Comparison of ENCODE assay signal across 8 mouse cellular contexts in the genomic region with DNA sequence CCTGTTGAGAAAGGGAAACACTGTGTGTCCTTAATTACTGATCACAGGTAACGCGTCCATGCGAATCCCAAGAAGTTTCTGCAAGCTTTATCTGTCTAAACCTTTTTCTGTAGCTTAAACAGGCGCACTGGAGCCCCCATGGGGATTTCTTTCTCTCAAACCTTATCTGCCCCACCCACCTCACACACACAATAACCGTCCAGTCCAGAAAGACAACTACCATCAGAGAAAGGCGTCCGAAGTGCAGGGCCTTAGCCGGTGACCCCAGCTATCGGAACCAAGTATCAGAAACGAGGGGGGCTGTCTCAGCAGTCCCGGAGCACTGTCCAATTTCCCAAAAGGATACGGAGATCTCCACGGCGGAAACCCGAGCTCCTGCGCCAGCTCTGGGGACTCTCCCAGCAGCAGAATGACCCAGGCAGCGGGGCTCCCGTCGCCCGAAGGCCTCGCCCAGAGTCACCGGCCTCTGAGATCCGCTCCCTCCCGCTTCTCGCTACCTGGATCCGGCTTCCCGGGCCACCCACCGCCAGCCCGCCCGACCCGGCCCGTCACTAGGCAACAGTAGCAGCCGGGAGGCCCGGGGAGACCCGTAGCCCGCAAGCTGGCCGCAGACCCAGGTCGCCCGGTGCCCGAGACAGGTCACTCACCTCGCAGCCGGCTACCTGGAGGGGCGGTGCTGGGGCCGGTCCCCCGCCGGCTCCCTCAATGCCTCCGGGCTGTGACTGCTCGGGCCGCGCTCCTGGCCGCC. TPM values are rescaled to one million over a fixed set of nuclear protein-coding genes. Genes with fewer than 3 reads are reported as not detected.
DNase-seq lines count a peak whose midpoint lies in the region; ATAC-seq and TF ChIP-seq lines count a peak whose summit lies in the region.

No protein-coding gene starts in this region.

- H3K4me3 ChIP-seq in E14TG2a.4 (replicated peaks; ENCODE audit: low read length) (peak overlapping the region; percentile 98), myocyte (peak overlapping the region; percentile 65)
- peak overlapping the region; percentile 98 for H3K4me3 ChIP-seq in brown adipose tissue, adult 24 weeks (ENCODE audit: insufficient read depth, low read depth, low read length)
- peak overlapping the region; percentile 88 for H3K4me3 ChIP-seq in heart, embryonic 15.5 days

- no peaks in the 10 kb centered on the region for H3K27me3 ChIP-seq in E14TG2a.4 (ENCODE audit: insufficient read depth, low read length)
- H3K27me3 ChIP-seq in heart, embryonic 15.5 days: no peaks in the 10 kb centered on the region
- peaks cover 7% of the 10 kb centered on the region for H3K27me3 ChIP-seq in myocyte (ENCODE audit: control insufficient read depth, insufficient read depth, insufficient read length)

- peaks cover 31% of the 10 kb centered on the region for H3K79me2 ChIP-seq in myocyte (ENCODE audit: control insufficient read depth, insufficient read depth)

- H3K36me3 ChIP-seq in E14TG2a.4 (ENCODE audit: insufficient read depth, low read length) (no peaks in the 10 kb centered on the region), myocyte (ENCODE audit: control insufficient read depth, insufficient read depth) (no peaks in the 10 kb centered on the region)
- no peaks in the 10 kb centered on the region for H3K36me3 ChIP-seq in heart, embryonic 15.5 days

- no peak for TF ChIP-seq POLR2A in myocyte (IDR thresholded peaks at IDR 0.05; ENCODE audit: insufficient read length, low read depth)

- WGBS in heart, embryonic 15.5 days: under 1% methylated on average over 51 of the region's 51 CpGs

- ATAC-seq in heart, embryonic 15.5 days (replicated peaks; ENCODE audit: insufficient number of reproducible peaks, insufficient read depth, low FRiP score, low read depth): no peak; the same call in none of the 2 replicates

- peak overlapping the region; percentile 82 for H3K27ac ChIP-seq in brown adipose tissue, adult 24 weeks (replicated peaks; ENCODE audit: low read depth, low read length)
- H3K27ac ChIP-seq in heart, embryonic 15.5 days: peak overlapping the region; percentile 61

- H3ac ChIP-seq in myocyte (ENCODE audit: control insufficient read depth, insufficient read length): peak overlapping the region; percentile 32

- TF ChIP-seq CTCF in E14TG2a.4 (conservative IDR thresholded peaks at IDR 0.05; ENCODE audit: low read length): no peak

- peak; percentile 22 for DNase-seq in kidney, adult 9 months
- no peak for DNase-seq in kidney, adult 11 months
- peak; percentile 47 for DNase-seq in liver
- DNase-seq in layer of hippocampus, adult 9-10 months (ENCODE audit: low spot score): no peak

- H3K9ac ChIP-seq in heart, embryonic 15.5 days: peak overlapping the region; percentile 85

- peaks cover 21% of the 10 kb centered on the region for H3K4me1 ChIP-seq in E14TG2a.4 (replicated peaks; ENCODE audit: low read depth, low read length)
- peaks cover 2% of the 10 kb centered on the region; the same call in 1 of the 2 replicates for H3K4me1 ChIP-seq in brown adipose tissue, adult 24 weeks (ENCODE audit: control insufficient read depth, insufficient read depth, insufficient read length, low read length)
- H3K4me1 ChIP-seq in heart, embryonic 15.5 days (replicated peaks): peaks cover 9% of the 10 kb centered on the region

- H3K9me3 ChIP-seq in E14TG2a.4 (ENCODE audit: low read length): no peaks in the 10 kb centered on the region
- H3K9me3 ChIP-seq in heart, embryonic 15.5 days (replicated peaks): no peaks in the 10 kb centered on the region

- peak overlapping the region; percentile 78 for H3K4me2 ChIP-seq in heart, embryonic 15.5 days
- peak overlapping the region; percentile 72 for H3K4me2 ChIP-seq in myocyte (ENCODE audit: low read depth)

TF ChIP-seq in myocyte, 11 proteins besides CTCF, POLR2A, EP300 and RAD21:
- TF ChIP-seq TCF3 (IDR thresholded peaks at IDR 0.05; ENCODE audit: insufficient read length, low read depth): no peak
- no peak for TF ChIP-seq TCF12 (IDR thresholded peaks at IDR 0.05; ENCODE audit: insufficient read depth, poor library complexity, severe bottlenecking)
- TF ChIP-seq POLR2AphosphoS2 (IDR thresholded peaks at IDR 0.05; ENCODE audit: insufficient read length, low read depth): no peak
- no peak for TF ChIP-seq USF1 (IDR thresholded peaks at IDR 0.05; ENCODE audit: low read depth)

RNA-seq across cellular contexts. Expression of a gene that starts 0.5 kb away (rescaled TPM):
- polyA plus RNA-seq in brown adipose tissue, adult 24 weeks (2012; ENCODE audit: insufficient read depth, insufficient read length, missing spikeins): 15.6 and 19.9 TPM in 2 replicates
- polyA plus RNA-seq in heart, embryonic 15.5 days (2015; fragmentation: Nextera tagmentation; extraction: Ambion mirVana): 3.9 and 4.3 TPM in 2 replicates
- polyA plus RNA-seq in myocyte (2012; fragmentation: generic; extraction: Trizol): 7.2 TPM

RNA-seq across cellular contexts. Expression of a gene that starts 46.5 kb away (rescaled TPM):
- polyA plus RNA-seq in brown adipose tissue, adult 24 weeks (2012; ENCODE audit: insufficient read depth, insufficient read length, missing spikeins): 22.2 and 27.0 TPM in 2 replicates
- 25.0 and 26.8 TPM in 2 replicates for polyA plus RNA-seq in heart, embryonic 15.5 days (2015; fragmentation: Nextera tagmentation; extraction: Ambion mirVana)
- polyA plus RNA-seq in myocyte (2012; fragmentation: generic; extraction: Trizol): 4.5 TPM

RNA-seq across cellular contexts. Expression of a gene that starts 59.2 kb away (rescaled TPM):
- 11.4 and 12.1 TPM in 2 replicates for polyA plus RNA-seq in brown adipose tissue, adult 24 weeks (2012; ENCODE audit: insufficient read depth, insufficient read length, missing spikeins)
- polyA plus RNA-seq in heart, embryonic 15.5 days (2015; fragmentation: Nextera tagmentation; extraction: Ambion mirVana): 18.0 and 19.2 TPM in 2 replicates
- 16.0 TPM for polyA plus RNA-seq in myocyte (2012; fragmentation: generic; extraction: Trizol)

Comparison
In these comparisons a context has a peak if more than half of its experiments do, and no peak if none do; other contexts are left out.
1. DNase-seq: peak in kidney, adult 9 months (single experiment) and liver (single experiment); none in kidney, adult 11 months (single experiment) and layer of hippocampus, adult 9-10 months (single experiment).
2. Peak in every context shown above with its lines, with median percentiles within 50 percentile points of each other: H3K4me3 ChIP-seq.